Mouse (Mus musculus) liver, embryonic 12.5 days (tissue): Measurements from ENCODE around the gene Tssk2. TPM values are rescaled to one million over a fixed set of nuclear protein-coding genes. Genes with fewer than 3 reads are reported as not detected.
A peak's percentile ranks its signal among the peaks of the same experiment; 100 is the strongest.

Experiments
- ATAC-seq: fragments of 200-750 bp; cut with Nextera tagmentation; 2 replicates; pipeline ENCODE4 v1.8.0; 2017; ENCODE audit warnings: moderate number of reproducible peaks, mild to moderate bottlenecking, moderate library complexity
- H3K27ac ChIP-seq: fragments of 300-500 bp; sonication (generic); 2 replicates; pipeline ENCODE4 v1.5.1; 2016; ENCODE audit warnings: mild to moderate bottlenecking
- H3K27me3 ChIP-seq: fragments of 300-500 bp; sonication (generic); replicated peaks from 2 replicates; pipeline ENCODE4 v1.6.1; 2016; ENCODE audit warnings: mild to moderate bottlenecking, moderate library complexity
- H3K36me3 ChIP-seq: fragments of 300-500 bp; sonication (generic); 2 replicates; pipeline ENCODE4 v1.6.1; 2016; ENCODE audit warnings: mild to moderate bottlenecking, moderate library complexity
- H3K4me1 ChIP-seq: fragments of 300-500 bp; sonication (generic); 2 replicates; pipeline ENCODE4 v1.6.1; 2016
- H3K4me2 ChIP-seq: fragments of 300-500 bp; sonication (generic); 2 replicates; pipeline ENCODE4 v1.6.1; 2016; ENCODE audit warnings: mild to moderate bottlenecking, moderate library complexity
- H3K4me3 ChIP-seq: fragments of 300-500 bp; sonication (generic); 2 replicates; pipeline ENCODE4 v1.5.1; 2016; ENCODE audit warnings: mild to moderate bottlenecking, moderate library complexity
- H3K9ac ChIP-seq: fragments of 300-500 bp; sonication (generic); 2 replicates; pipeline ENCODE4 v1.6.1; 2016; ENCODE audit warnings: mild to moderate bottlenecking, moderate library complexity
- H3K9me3 ChIP-seq: fragments of 300-500 bp; sonication (generic); replicated peaks from 2 replicates; pipeline ENCODE4 v1.6.1; 2016; ENCODE audit warnings: mild to moderate bottlenecking, moderate library complexity
- WGBS: fragments of 180-500 bp; shearing (Covaris S2); methylation state at CpG from one replicate; pipeline ENCODE4 v1.1.7; 2016; ENCODE audit not compliant: insufficient replicate concordance; 5-methylcytosine and 5-hydroxymethylcytosine counted together
- polyA plus RNA-seq: library from polyadenylated mRNA; unstranded; fragments of >200 nt; fragmentation: Nextera tagmentation; extraction: Ambion mirVana; gene quantifications from 2 replicates; pipeline ENCODE4 v1.2.1, GENCODE M21; 2016

The Tssk2 gene
- polyA plus RNA-seq, 1 experiment from 2014 or later: not detected

- peak within 1 kb of the TSS; percentile 45; the same call in 1 of the 2 replicates for H3K9ac ChIP-seq
These were observed 16.1 kb downstream of the Tssk2 start, which contains the start of gene Gsc2 for GRCm38 (mm10) chr16:17914307-17915249. Gene Gsc2, minus strand, starts transcription at chr16:17915059.

GRCm38 (mm10) chr16:17920586-17920985 lies 22.1 kb downstream of the Tssk2 start:
- H3K9ac ChIP-seq: peak overlapping the region; percentile 88
- peak overlapping the region; percentile 72 for H3K4me3 ChIP-seq
- peak overlapping the region; percentile 89; the same call in 1 of the 2 replicates for H3K27ac ChIP-seq
- 15% methylated on average over 20 of the region's 20 CpGs for WGBS
- H3K9me3 ChIP-seq: no peaks in the 10 kb centered on the region
- H3K36me3 ChIP-seq: peaks cover 13% of the 10 kb centered on the region
- H3K4me1 ChIP-seq: peaks cover 47% of the 10 kb centered on the region
- ATAC-seq: no peak
- peak overlapping the region; percentile 95 for H3K4me2 ChIP-seq
- peaks cover 43% of the 10 kb centered on the region for H3K27me3 ChIP-seq

More at GRCm38 (mm10) chr16:17914307-17915249, 16.1 kb downstream of the Tssk2 start, which contains the start of gene Gsc2:
- Histone ChIP-seq H3K4me3 (peak within 1 kb of the TSS; percentile 50), H3K36me3 (no peaks in the 10 kb centered on the region), H3K9me3 (no peaks in the 10 kb centered on the region), H3K4me2 (peak within 1 kb of the TSS; percentile 72), H3K4me1 (peaks cover 24% of the 10 kb centered on the region), H3K27ac (no peak within 1 kb of the TSS), H3K27me3 (peaks cover 75% of the 10 kb centered on the region)
- ATAC-seq: no peak
- 2% methylated on average over 103 of the region's 106 CpGs for WGBS

GRCm38 (mm10) chr16:17921325-17922162 lies 23.1 kb downstream of the Tssk2 start:
- peak overlapping the region; percentile 95 for H3K4me2 ChIP-seq
- H3K4me1 ChIP-seq: peaks cover 56% of the 10 kb centered on the region
- H3K27me3 ChIP-seq: peaks cover 34% of the 10 kb centered on the region
- peak overlapping the region; percentile 88 for H3K9ac ChIP-seq
- peaks cover 22% of the 10 kb centered on the region for H3K36me3 ChIP-seq
- peak overlapping the region; percentile 89 for H3K27ac ChIP-seq
- no peaks in the 10 kb centered on the region for H3K9me3 ChIP-seq
- WGBS: 1% methylated on average over 47 of the region's 47 CpGs
- peak; percentile 92 for ATAC-seq
- peak overlapping the region; percentile 72 for H3K4me3 ChIP-seq

GRCm38 (mm10) chr16:17922163-17922538 lies 23.7 kb downstream of the Tssk2 start:
- Histone ChIP-seq H3K4me2 (peak overlapping the region; percentile 95), H3K27me3 (peaks cover 28% of the 10 kb centered on the region), H3K9ac (peak overlapping the region; percentile 88), H3K9me3 (no peaks in the 10 kb centered on the region), H3K4me3 (peak overlapping the region; percentile 72), H3K4me1 (peaks cover 62% of the 10 kb centered on the region), H3K36me3 (peaks cover 22% of the 10 kb centered on the region), H3K27ac (peak overlapping the region; percentile 89)
- peak; percentile 25; the same call in 1 of the 2 replicates for ATAC-seq
- WGBS: under 1% methylated on average over 14 of the region's 14 CpGs

- Histone ChIP-seq H3K4me1 (peaks cover 69% of the 10 kb centered on the region), H3K9me3 (no peaks in the 10 kb centered on the region), H3K9ac (peak overlapping the region; percentile 93), H3K4me3 (peak overlapping the region; percentile 90), H3K27me3 (no peaks in the 10 kb centered on the region), H3K27ac (peak overlapping the region; percentile 95), H3K36me3 (peaks cover 22% of the 10 kb centered on the region), H3K4me2 (peak overlapping the region; percentile 99)
- 3% methylated on average over 67 of the region's 72 CpGs for WGBS
- ATAC-seq: peak; percentile 16
These were observed 29.1 kb downstream of the Tssk2 start for GRCm38 (mm10) chr16:17927351-17928082.

- peak; percentile 87 for ATAC-seq
- Histone ChIP-seq H3K9me3 (no peaks in the 10 kb centered on the region), H3K4me3 (peak within 1 kb of the TSS; percentile 90), H3K36me3 (peaks cover 22% of the 10 kb centered on the region), H3K9ac (peak within 1 kb of the TSS; percentile 93), H3K27me3 (no peaks in the 10 kb centered on the region), H3K27ac (peak within 1 kb of the TSS; percentile 95), H3K4me2 (peak within 1 kb of the TSS; percentile 99), H3K4me1 (peaks cover 67% of the 10 kb centered on the region)
- WGBS: under 1% methylated on average over 47 of the region's 47 CpGs
These were observed 29.7 kb downstream of the Tssk2 start, which contains the start of gene Slc25a1 for GRCm38 (mm10) chr16:17928087-17928580. Gene Slc25a1, minus strand, starts transcription at chr16:17928219.

GRCm38 (mm10) chr16:17928627-17929104 lies 30.2 kb downstream of the Tssk2 start:
- under 1% methylated on average over 9 of the region's 9 CpGs for WGBS
- H3K4me3 ChIP-seq: peak overlapping the region; percentile 90
- H3K27me3 ChIP-seq: no peaks in the 10 kb centered on the region
- peak overlapping the region; percentile 95 for H3K27ac ChIP-seq
- peaks cover 67% of the 10 kb centered on the region for H3K4me1 ChIP-seq
- no peaks in the 10 kb centered on the region for H3K9me3 ChIP-seq
- peaks cover 22% of the 10 kb centered on the region for H3K36me3 ChIP-seq
- peak overlapping the region; percentile 93 for H3K9ac ChIP-seq
- H3K4me2 ChIP-seq: peak overlapping the region; percentile 99
- ATAC-seq: peak; percentile 62

- WGBS: 36% methylated on average over 2 of the region's 2 CpGs
- Histone ChIP-seq H3K9ac (peak overlapping the region; percentile 93), H3K4me1 (peaks cover 67% of the 10 kb centered on the region), H3K4me3 (no peak overlapping the region), H3K27me3 (no peaks in the 10 kb centered on the region), H3K27ac (peak overlapping the region; percentile 95), H3K4me2 (peak overlapping the region; percentile 99), H3K9me3 (no peaks in the 10 kb centered on the region), H3K36me3 (peaks cover 22% of the 10 kb centered on the region)
- ATAC-seq: no peak
These were observed 30.8 kb downstream of the Tssk2 start for GRCm38 (mm10) chr16:17929211-17929610.

GRCm38 (mm10) chr16:17929631-17930030 lies 31.2 kb downstream of the Tssk2 start:
- WGBS: 78% methylated on average over 2 of the region's 2 CpGs
- H3K4me1 ChIP-seq: peaks cover 68% of the 10 kb centered on the region

GRCm38 (mm10) chr16:17931906-17932460 lies 33.5 kb downstream of the Tssk2 start:
- Histone ChIP-seq H3K27ac (peak overlapping the region; percentile 6; the same call in 1 of the 2 replicates), H3K4me1 (peaks cover 53% of the 10 kb centered on the region), H3K36me3 (no peaks in the 10 kb centered on the region), H3K4me3 (no peak overlapping the region), H3K27me3 (no peaks in the 10 kb centered on the region), H3K9me3 (no peaks in the 10 kb centered on the region), H3K4me2 (no peak overlapping the region), H3K9ac (no peak overlapping the region)
- 77% methylated on average over 5 of the region's 5 CpGs for WGBS
- ATAC-seq: no peak

More at GRCm38 (mm10) chr16:17929631-17930030, 31.2 kb downstream of the Tssk2 start:
- H3K36me3 ChIP-seq: peaks cover 18% of the 10 kb centered on the region
- H3K4me2 ChIP-seq: 0 out of 2 replicates have a peak overlapping the region, but pooled peaks have one; percentile 99
- no peak for ATAC-seq
- no peak overlapping the region for H3K9ac ChIP-seq
- H3K4me3 ChIP-seq: no peak overlapping the region
- no peaks in the 10 kb centered on the region for H3K27me3 ChIP-seq
- H3K27ac ChIP-seq: peak overlapping the region; percentile 95
- no peaks in the 10 kb centered on the region for H3K9me3 ChIP-seq
